Mouse (Mus musculus): ENCODE measurements around the gene Slc15a5. TPM values are rescaled to one million over a fixed set of nuclear protein-coding genes. Genes with fewer than 3 reads are reported as not detected.

Slc15a5 gene
- polyA plus RNA-seq, 1 experiment from 2014 or later, result 0.17 TPM

- no peak for ATAC-seq (ENCODE audit: low read depth)
- H3K4me1 ChIP-seq (replicated peaks), result no peaks in the 10 kb centered on the region
- H3K9ac ChIP-seq, result no peak overlapping the region
- no peak overlapping the region for H3K4me2 ChIP-seq
- no peaks in the 10 kb centered on the region for H3K9me3 ChIP-seq
- WGBS, result 85% methylated on average over 5 of the region's 5 CpGs
- H3K4me3 ChIP-seq, result no peak overlapping the region
- no peaks in the 10 kb centered on the region for H3K27me3 ChIP-seq
- no peak overlapping the region for H3K27ac ChIP-seq (replicated peaks)
- no peaks in the 10 kb centered on the region for H3K36me3 ChIP-seq
Observed at GRCm38 (mm10) chr6:138077681-138078439, 1.9 kb downstream of the Slc15a5 start.

- no peaks in the 10 kb centered on the region for H3K27me3 ChIP-seq
- no peak for ATAC-seq (ENCODE audit: low read depth)
- WGBS, result 91% methylated on average over 1 of the region's 1 CpGs
Observed at GRCm38 (mm10) chr6:138075723-138076122, 4.0 kb downstream of the Slc15a5 start.

DNA sequence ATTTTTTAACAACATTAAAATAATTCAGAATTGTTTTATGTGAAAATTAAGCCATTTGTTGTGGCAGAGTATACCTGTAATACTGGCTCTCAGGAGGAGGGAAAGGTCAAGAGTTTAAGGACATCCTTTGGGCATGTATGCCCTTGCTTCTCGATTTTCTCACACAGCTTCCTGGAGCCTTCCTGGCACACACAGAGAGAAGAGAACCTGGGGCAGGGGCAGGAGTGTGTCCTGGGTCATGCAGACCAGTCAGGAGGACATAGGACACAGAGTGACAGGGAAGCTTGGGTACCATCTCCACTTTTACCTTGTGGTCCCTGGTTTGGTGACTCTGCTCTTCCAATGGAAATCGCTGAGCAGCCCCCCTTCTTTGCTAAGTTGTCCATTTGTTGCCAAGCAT is 6.2 kb downstream of the Slc15a5 start:
- no peaks in the 10 kb centered on the region for H3K36me3 ChIP-seq
- no peaks in the 10 kb centered on the region for H3K27me3 ChIP-seq
- H3K4me2 ChIP-seq, result no peak overlapping the region
- no peak overlapping the region for H3K4me3 ChIP-seq
- 87% methylated on average over 2 of the region's 2 CpGs for WGBS
- no peak overlapping the region for H3K9ac ChIP-seq
- H3K9me3 ChIP-seq, result no peaks in the 10 kb centered on the region
- no peak overlapping the region for H3K27ac ChIP-seq (replicated peaks)
- no peak for ATAC-seq (ENCODE audit: low read depth)
- H3K4me1 ChIP-seq (replicated peaks), result no peaks in the 10 kb centered on the region

More at GRCm38 (mm10) chr6:138075723-138076122, 4.0 kb downstream of the Slc15a5 start:
- Histone ChIP-seq H3K9me3 (no peaks in the 10 kb centered on the region), H3K4me2 (no peak overlapping the region), H3K9ac (no peak overlapping the region), H3K27ac (replicated peaks) (no peak overlapping the region), H3K4me1 (replicated peaks) (no peaks in the 10 kb centered on the region), H3K36me3 (no peaks in the 10 kb centered on the region), H3K4me3 (no peak overlapping the region)

DNA sequence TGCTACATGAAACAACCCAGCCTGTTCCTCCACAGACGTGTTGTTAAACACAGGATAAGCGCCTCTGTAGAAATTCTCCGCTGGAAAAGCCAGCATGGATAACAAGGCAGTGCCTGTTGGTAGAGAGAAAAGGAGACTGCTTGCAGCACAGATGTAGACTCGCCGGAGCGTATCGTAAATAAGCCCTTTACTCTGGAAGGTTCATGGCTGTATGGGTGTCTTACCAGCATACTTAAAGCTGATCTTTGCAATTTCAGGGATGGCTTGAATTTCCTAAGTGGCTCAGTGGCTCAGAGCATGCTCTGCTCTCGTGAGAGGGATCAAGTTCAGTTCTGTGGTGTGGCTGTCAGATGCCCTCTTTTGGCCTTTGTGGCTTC is 6.8 kb downstream of the Slc15a5 start:
- Histone ChIP-seq H3K27me3 (no peaks in the 10 kb centered on the region), H3K36me3 (no peaks in the 10 kb centered on the region), H3K9ac (no peak overlapping the region), H3K4me2 (no peak overlapping the region), H3K27ac (replicated peaks) (no peak overlapping the region), H3K9me3 (no peaks in the 10 kb centered on the region), H3K4me3 (no peak overlapping the region), H3K4me1 (replicated peaks) (no peaks in the 10 kb centered on the region)
- WGBS, result 70% methylated on average over 8 of the region's 8 CpGs
- no peak for ATAC-seq (ENCODE audit: low read depth)

DNA sequence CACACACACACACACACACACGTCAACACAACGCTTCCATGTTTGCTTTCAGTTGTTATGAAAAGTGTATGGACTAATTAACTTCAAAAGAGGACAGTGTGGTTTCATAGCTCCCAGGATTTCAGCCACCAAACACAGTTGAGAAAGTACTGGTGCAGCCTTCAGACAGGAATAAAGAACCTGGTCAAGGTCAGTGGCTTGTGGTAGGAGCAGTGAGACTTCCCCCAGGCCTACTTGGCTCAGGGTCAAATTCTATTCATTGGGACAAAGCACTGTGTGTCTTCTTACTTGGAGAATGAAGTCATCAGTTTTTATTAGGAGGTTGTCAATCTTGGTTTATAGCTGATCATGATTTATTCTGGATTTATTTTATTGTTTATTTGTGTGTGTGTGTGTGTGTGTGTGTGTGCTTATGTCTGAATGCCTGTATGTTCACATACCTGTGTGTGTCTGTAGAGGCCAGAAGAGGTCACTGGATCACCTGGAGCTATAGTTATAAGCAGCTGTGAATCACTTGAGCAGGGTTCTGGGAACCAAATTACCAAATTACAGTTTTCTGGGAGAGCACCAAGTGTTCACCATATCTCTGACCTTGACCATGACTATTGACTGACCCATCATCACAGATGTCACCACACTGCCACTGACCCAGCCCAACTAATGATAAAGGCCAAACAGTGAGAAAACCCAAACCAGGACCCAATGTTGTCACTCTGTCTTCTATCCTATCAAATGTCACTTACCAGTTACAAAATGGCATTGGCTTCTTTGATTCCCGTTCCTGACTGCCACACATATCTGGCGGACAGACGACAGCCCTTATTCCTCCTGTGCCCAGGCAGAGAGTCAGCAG is 7.4 kb downstream of the Slc15a5 start:
- no peaks in the 10 kb centered on the region for H3K36me3 ChIP-seq
- H3K4me2 ChIP-seq, result no peak overlapping the region
- no peak overlapping the region for H3K27ac ChIP-seq (replicated peaks)
- WGBS, result 95% methylated on average over 5 of the region's 5 CpGs
- H3K4me1 ChIP-seq (replicated peaks), result no peaks in the 10 kb centered on the region
- H3K27me3 ChIP-seq, result no peaks in the 10 kb centered on the region
- no peak for ATAC-seq (ENCODE audit: low read depth)
- H3K9me3 ChIP-seq, result no peaks in the 10 kb centered on the region
- H3K4me3 ChIP-seq, result no peak overlapping the region
- H3K9ac ChIP-seq, result no peak overlapping the region

DNA sequence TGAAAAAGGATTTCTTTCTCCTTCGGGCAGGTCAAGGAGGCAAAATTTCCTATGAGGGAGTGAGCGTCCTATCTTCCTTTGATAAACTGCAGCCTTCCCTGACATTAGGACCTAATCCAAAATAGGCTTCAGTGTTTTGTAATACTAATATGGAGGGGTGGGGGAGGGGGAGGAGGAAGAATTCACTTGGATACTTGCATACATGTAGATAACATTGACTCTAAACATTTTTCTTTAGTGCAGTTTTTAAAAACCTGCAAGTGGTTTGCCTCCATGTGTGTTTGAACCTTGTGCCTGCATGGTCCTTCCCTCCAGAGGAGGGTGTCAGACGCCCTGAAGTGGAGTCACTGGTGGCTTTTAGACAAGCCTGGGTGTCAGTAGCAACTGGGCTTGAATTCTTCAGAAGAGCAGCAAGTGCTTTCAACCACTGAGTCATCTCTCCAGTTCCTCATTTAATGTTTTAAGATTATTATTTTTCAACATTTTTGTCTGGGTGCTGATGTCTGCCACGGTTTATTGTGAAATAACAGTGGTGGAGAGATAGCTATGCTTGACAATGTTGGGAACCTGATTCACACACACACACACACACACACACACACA is 8.1 kb downstream of the Slc15a5 start:
- no peaks in the 10 kb centered on the region for H3K27me3 ChIP-seq
- H3K4me2 ChIP-seq, result no peak overlapping the region
- WGBS, result 75% methylated on average over 4 of the region's 4 CpGs
- H3K27ac ChIP-seq (replicated peaks), result no peak overlapping the region
- no peaks in the 10 kb centered on the region for H3K36me3 ChIP-seq
- H3K9me3 ChIP-seq, result no peaks in the 10 kb centered on the region
- no peaks in the 10 kb centered on the region for H3K4me1 ChIP-seq (replicated peaks)
- no peak overlapping the region for H3K4me3 ChIP-seq
- H3K9ac ChIP-seq, result no peak overlapping the region
- ATAC-seq (ENCODE audit: low read depth), result no peak

GRCm38 (mm10) chr6:138070720-138071504 is 8.8 kb downstream of the Slc15a5 start:
- ATAC-seq (ENCODE audit: low read depth), result no peak
- WGBS, result 72% methylated on average over 13 of the region's 13 CpGs
- H3K4me1 ChIP-seq (replicated peaks), result no peaks in the 10 kb centered on the region
- H3K27me3 ChIP-seq, result no peaks in the 10 kb centered on the region
- no peaks in the 10 kb centered on the region for H3K36me3 ChIP-seq
- no peaks in the 10 kb centered on the region for H3K9me3 ChIP-seq
- H3K4me3 ChIP-seq, result no peak overlapping the region
- H3K27ac ChIP-seq (replicated peaks), result no peak overlapping the region
- no peak overlapping the region for H3K4me2 ChIP-seq
- no peak overlapping the region for H3K9ac ChIP-seq

GRCm38 (mm10) chr6:138069921-138070320 is 9.8 kb downstream of the Slc15a5 start:
- no peak for ATAC-seq (ENCODE audit: low read depth)

GRCm38 (mm10) chr6:138055572-138055971 is 24.1 kb downstream of the Slc15a5 start:
- Histone ChIP-seq H3K4me1 (replicated peaks) (no peaks in the 10 kb centered on the region), H3K9me3 (no peaks in the 10 kb centered on the region), H3K27me3 (no peaks in the 10 kb centered on the region), H3K4me2 (no peak overlapping the region), H3K36me3 (no peaks in the 10 kb centered on the region), H3K4me3 (no peak overlapping the region), H3K9ac (no peak overlapping the region), H3K27ac (replicated peaks) (no peak overlapping the region)
- WGBS, result 47% methylated on average over 15 of the region's 15 CpGs
- no peak for ATAC-seq (ENCODE audit: low read depth)

More at GRCm38 (mm10) chr6:138069921-138070320, 9.8 kb downstream of the Slc15a5 start:
- Histone ChIP-seq H3K27me3 (no peaks in the 10 kb centered on the region), H3K4me1 (replicated peaks) (no peaks in the 10 kb centered on the region), H3K36me3 (no peaks in the 10 kb centered on the region), H3K9ac (no peak overlapping the region), H3K9me3 (no peaks in the 10 kb centered on the region), H3K4me3 (no peak overlapping the region), H3K27ac (replicated peaks) (no peak overlapping the region), H3K4me2 (no peak overlapping the region)
- 93% methylated on average over 10 of the region's 10 CpGs for WGBS

DNA sequence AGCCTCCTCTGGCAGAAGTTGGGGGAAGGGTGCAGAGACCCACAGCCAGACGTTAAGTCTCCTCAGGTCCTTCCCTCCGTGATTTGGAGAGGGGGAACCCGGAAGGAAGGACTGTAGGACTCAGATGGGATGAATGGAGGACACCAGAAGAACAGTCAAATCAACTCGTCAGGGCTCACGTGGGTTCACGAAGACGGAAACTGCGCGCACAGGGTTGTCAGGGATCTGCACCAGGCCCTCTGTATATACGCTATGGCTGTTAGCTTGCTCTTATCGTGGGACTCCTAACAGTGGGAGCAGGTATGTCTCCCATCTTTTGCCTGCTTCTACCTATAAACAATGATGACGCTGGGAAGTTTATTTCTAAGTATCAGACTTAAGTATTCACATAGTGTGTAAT is 24.8 kb downstream of the Slc15a5 start:
- no peak for ATAC-seq (ENCODE audit: low read depth)
- Histone ChIP-seq H3K9me3 (no peaks in the 10 kb centered on the region), H3K4me3 (no peak overlapping the region), H3K27me3 (no peaks in the 10 kb centered on the region), H3K27ac (replicated peaks) (no peak overlapping the region), H3K9ac (no peak overlapping the region), H3K36me3 (no peaks in the 10 kb centered on the region), H3K4me2 (no peak overlapping the region), H3K4me1 (replicated peaks) (no peaks in the 10 kb centered on the region)
- 88% methylated on average over 12 of the region's 12 CpGs for WGBS

DNA sequence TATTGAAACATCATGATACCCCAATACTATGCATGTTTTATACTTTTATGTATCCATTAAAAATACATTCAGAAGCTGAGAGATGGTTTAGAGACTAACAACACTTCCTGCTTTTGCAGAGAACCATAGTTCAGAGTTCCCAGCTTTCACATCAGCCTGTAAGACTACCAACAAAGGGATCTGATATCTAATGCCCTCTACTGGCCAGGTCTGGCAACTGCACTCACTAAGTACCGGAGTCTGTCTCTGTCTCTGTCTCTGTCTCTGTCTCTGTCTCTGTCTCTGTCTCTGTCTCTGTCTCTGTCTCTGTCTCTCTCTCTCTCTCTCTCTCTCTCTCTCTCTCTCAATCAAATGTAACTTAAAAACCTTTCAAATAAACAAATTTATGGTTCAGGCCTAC is 25.6 kb downstream of the Slc15a5 start:
- no peak for ATAC-seq (ENCODE audit: low read depth)
- Histone ChIP-seq H3K36me3 (no peaks in the 10 kb centered on the region), H3K27ac (replicated peaks) (no peak overlapping the region), H3K4me2 (no peak overlapping the region), H3K9ac (no peak overlapping the region), H3K4me1 (replicated peaks) (no peaks in the 10 kb centered on the region), H3K4me3 (no peak overlapping the region), H3K27me3 (no peaks in the 10 kb centered on the region), H3K9me3 (no peaks in the 10 kb centered on the region)
- 50% methylated on average over 1 of the region's 1 CpGs for WGBS

- Histone ChIP-seq H3K27me3 (no peaks in the 10 kb centered on the region), H3K4me1 (replicated peaks) (no peaks in the 10 kb centered on the region), H3K9me3 (no peaks in the 10 kb centered on the region), H3K27ac (replicated peaks) (no peak overlapping the region), H3K4me3 (no peak overlapping the region), H3K9ac (no peak overlapping the region), H3K4me2 (no peak overlapping the region), H3K36me3 (no peaks in the 10 kb centered on the region)
- WGBS, result 87% methylated on average over 9 of the region's 9 CpGs
- ATAC-seq (ENCODE audit: low read depth), result no peak
Observed at GRCm38 (mm10) chr6:138053686-138054085, 26.0 kb downstream of the Slc15a5 start.

Data from neural tube, embryonic 13.5 days (tissue).